Mouse (Mus musculus): ENCODE results near the gene Atf6.

GRCm38 (mm10) chr1:170857369-170857768 lies 10.2 kb downstream of the Atf6 start:
- no peak for TF ChIP-seq CTCF (IDR thresholded peaks at IDR 0.05; ENCODE audit: low read depth, low read length)
- no peak for TF ChIP-seq POLR2A (IDR thresholded peaks at IDR 0.05; ENCODE audit: extremely low read depth, insufficient read depth, low read length)

All from liver, adult 2 months (tissue).